Mouse (Mus musculus) liver, postnatal 0 days (tissue): Measurements from ENCODE around the gene Gmds. TPM values are rescaled to one million over a fixed set of nuclear protein-coding genes. Genes with fewer than 3 reads are reported as not detected.

Source experiments
- ATAC-seq: fragments of 200-750 bp; cut with Nextera tagmentation; 2 replicates; pipeline ENCODE4 v1.8.0; 2017; ENCODE audit warnings: mild to moderate bottlenecking, moderate library complexity
- DNase-seq: peaks from one replicate; pipeline ENCODE4 v3.0.0-alpha.2; 2016
- H3K27ac ChIP-seq: fragments of 300-500 bp; sonication (generic); 2 replicates; pipeline ENCODE4 v1.5.1; 2014; ENCODE audit warnings: antibody characterized with exemption, moderate library complexity, mild to moderate bottlenecking, low read depth
- H3K27me3 ChIP-seq: fragments of 300-500 bp; sonication (generic); 2 replicates; pipeline ENCODE4 v1.6.1; 2014; ENCODE audit warnings: low read length, control low read depth, mixed read lengths; ENCODE audit not compliant: insufficient read depth
- H3K36me3 ChIP-seq: fragments of 300-500 bp; sonication (generic); replicated peaks from 2 replicates; pipeline ENCODE4 v1.6.1; 2014; ENCODE audit warnings: mild to moderate bottlenecking, control low read depth, low read length, moderate library complexity, mixed read lengths; ENCODE audit not compliant: insufficient read depth
- H3K4me1 ChIP-seq: fragments of 300-500 bp; sonication (generic); 2 replicates; pipeline ENCODE4 v1.6.1; 2014; ENCODE audit warnings: antibody characterized with exemption, mild to moderate bottlenecking, control low read depth; ENCODE audit not compliant: insufficient read depth
- H3K4me2 ChIP-seq: fragments of 300-500 bp; sonication (generic); 2 replicates; pipeline ENCODE4 v1.6.1; 2014; ENCODE audit warnings: low read depth, mild to moderate bottlenecking, low read length, moderate library complexity, mixed read lengths
- H3K4me3 ChIP-seq: fragments of 300-500 bp; sonication (generic); 2 replicates; pipeline ENCODE4 v1.5.1; 2014; ENCODE audit warnings: low read depth, low read length
- H3K9ac ChIP-seq: fragments of 300-500 bp; sonication (generic); replicated peaks from 2 replicates; pipeline ENCODE4 v1.6.1; 2014; ENCODE audit warnings: mild to moderate bottlenecking, moderate library complexity
- H3K9me3 ChIP-seq: fragments of 300-500 bp; sonication (generic); 2 replicates; pipeline ENCODE4 v1.6.1; 2016; ENCODE audit warnings: mild to moderate bottlenecking, control low read depth, low read length, mixed read lengths
- CTCF ChIP-seq: sonication (generic); IDR thresholded peaks from 2 replicates; pipeline ENCODE4 v1.5.1; 2016; ENCODE audit warnings: antibody characterized with exemption, low read depth
- EP300 ChIP-seq: IDR thresholded peaks from 2 replicates; pipeline ENCODE4 v1.6.1; 2016; ENCODE audit warnings: antibody characterized with exemption, low read depth, mild to moderate bottlenecking
- WGBS: fragments of 180-500 bp; shearing (Covaris S2); extraction: QIAGEN DNeasy Blood & Tissue Kit; methylation state at CpG from one replicate; pipeline ENCODE4 v1.1.7; 2014; ENCODE audit not compliant: insufficient replicate concordance; 5-methylcytosine and 5-hydroxymethylcytosine counted together
- polyA plus RNA-seq: library from polyadenylated mRNA; unstranded; fragments of >200 nt; fragmentation: Nextera tagmentation; extraction: Ambion mirVana; gene quantifications from 2 replicates; pipeline ENCODE4 v1.2.1, GENCODE M21; 2015

Gene Gmds
- polyA plus RNA-seq, 1 experiment from 2014 or later, result 4.9 TPM

GRCm38 (mm10) chr13:31827160-31827559 lies 511.4 kb downstream of the Gmds start:
- H3K4me2 ChIP-seq, result no peak overlapping the region
- ATAC-seq (no peak), DNase-seq (no peak)
- no peak overlapping the region for H3K4me3 ChIP-seq
- H3K4me1 ChIP-seq, result no peaks in the 10 kb centered on the region
- TF ChIP-seq CTCF, result no peak
- TF ChIP-seq EP300, result no peak
- H3K27ac ChIP-seq, result no peak overlapping the region
- H3K9ac ChIP-seq, result no peak overlapping the region
- H3K36me3 ChIP-seq, result no peaks in the 10 kb centered on the region
- WGBS, result 77% methylated on average over 5 of the region's 5 CpGs
- H3K9me3 ChIP-seq, result no peaks in the 10 kb centered on the region
- no peaks in the 10 kb centered on the region for H3K27me3 ChIP-seq

GRCm38 (mm10) chr13:31825180-31825579 lies 513.4 kb downstream of the Gmds start:
- Histone ChIP-seq H3K9me3 (no peaks in the 10 kb centered on the region), H3K36me3 (no peaks in the 10 kb centered on the region), H3K4me3 (no peak overlapping the region), H3K27me3 (no peaks in the 10 kb centered on the region), H3K27ac (no peak overlapping the region), H3K4me2 (no peak overlapping the region), H3K9ac (no peak overlapping the region), H3K4me1 (0 out of 2 replicates have a peak, but pooled peaks cover 4% of the 10 kb centered on the region)
- no peak for TF ChIP-seq CTCF
- no peak for TF ChIP-seq EP300
- DNase-seq (no peak), ATAC-seq (no peak)
- WGBS, result 65% methylated on average over 1 of the region's 1 CpGs

- Histone ChIP-seq H3K4me2 (no peak overlapping the region), H3K4me3 (no peak overlapping the region), H3K27me3 (no peaks in the 10 kb centered on the region), H3K4me1 (0 out of 2 replicates have a peak, but pooled peaks cover 4% of the 10 kb centered on the region), H3K27ac (no peak overlapping the region), H3K9ac (no peak overlapping the region), H3K9me3 (no peaks in the 10 kb centered on the region), H3K36me3 (no peaks in the 10 kb centered on the region)
- WGBS, result 43% methylated on average over 5 of the region's 5 CpGs
- TF ChIP-seq EP300, result no peak
- TF ChIP-seq CTCF, result 0 out of 2 replicates have a peak, but pooled peaks have one; percentile 6
- ATAC-seq (no peak), DNase-seq (no peak)
These were observed 515.2 kb downstream of the Gmds start for GRCm38 (mm10) chr13:31823316-31823715.

DNA sequence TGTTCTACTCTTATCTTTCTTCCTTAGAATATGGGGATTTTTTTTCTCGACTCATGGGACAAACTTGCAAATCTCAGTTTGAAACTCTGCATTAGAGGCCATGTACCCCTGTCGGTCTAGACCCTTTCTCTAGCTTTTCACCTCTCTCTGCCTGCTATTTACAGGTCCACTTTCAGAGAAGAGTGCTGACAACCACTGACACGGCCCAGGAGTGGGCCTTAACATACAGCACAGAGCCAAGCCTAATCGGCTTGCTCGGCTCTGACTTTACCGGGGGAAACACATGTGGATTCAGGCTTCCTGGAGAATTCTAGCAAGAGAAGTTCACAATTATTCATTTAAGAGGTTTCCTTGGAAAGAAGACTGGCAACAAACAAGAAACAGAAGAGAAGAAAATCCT lies 517.5 kb downstream of the Gmds start:
- peak; percentile 10; the same call in 1 of the 2 replicates for ATAC-seq
- WGBS, result 34% methylated on average over 6 of the region's 6 CpGs
- H3K4me3 ChIP-seq, result peak overlapping the region; percentile 24; the same call in 1 of the 2 replicates

DNA sequence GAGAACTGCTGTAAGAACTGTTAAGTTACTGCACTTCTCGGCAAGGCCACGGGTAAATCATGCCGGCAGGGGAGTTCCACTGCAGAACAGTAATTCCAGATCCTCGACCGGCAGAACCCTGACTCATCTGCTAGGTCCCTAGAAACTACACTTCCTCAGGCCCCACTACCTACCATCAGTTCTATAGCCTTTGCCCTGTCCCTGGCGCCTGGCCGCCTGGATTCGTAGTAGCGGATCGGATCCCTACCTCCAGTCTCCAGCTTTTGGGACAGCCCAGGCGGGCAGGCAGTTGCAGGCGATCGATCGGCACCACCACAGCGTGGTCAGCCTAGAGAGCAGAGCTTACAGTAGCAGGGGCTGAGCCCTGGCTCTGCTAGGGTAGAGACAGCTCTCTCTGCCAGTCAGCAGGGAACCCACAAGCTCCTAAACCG lies 517.9 kb downstream of the Gmds start:
- peak; percentile 89 for ATAC-seq
- TF ChIP-seq EP300 (no peak), CTCF (no peak)
- Histone ChIP-seq H3K27ac (no peak overlapping the region), H3K4me3 (peak overlapping the region; percentile 24; the same call in 1 of the 2 replicates), H3K9ac (peak overlapping the region; percentile 58; the same call in 1 of the 2 replicates), H3K4me2 (peak overlapping the region; percentile 71), H3K9me3 (no peaks in the 10 kb centered on the region), H3K27me3 (peaks cover 2% of the 10 kb centered on the region; the same call in 1 of the 2 replicates), H3K36me3 (no peaks in the 10 kb centered on the region), H3K4me1 (0 out of 2 replicates have a peak, but pooled peaks cover 4% of the 10 kb centered on the region)
- 14% methylated on average over 16 of the region's 16 CpGs for WGBS
- peak; percentile 71 for DNase-seq

More for the DNA sequence above, 517.5 kb downstream of the Gmds start:
- Histone ChIP-seq H3K9me3 (no peaks in the 10 kb centered on the region), H3K4me1 (0 out of 2 replicates have a peak, but pooled peaks cover 4% of the 10 kb centered on the region), H3K4me2 (peak overlapping the region; percentile 71), H3K36me3 (no peaks in the 10 kb centered on the region), H3K27ac (no peak overlapping the region), H3K9ac (0 out of 2 replicates have a peak overlapping the region, but pooled peaks have one; percentile 58), H3K27me3 (no peaks in the 10 kb centered on the region)
- no peak for TF ChIP-seq CTCF
- TF ChIP-seq EP300, result no peak
- no peak for DNase-seq

DNA sequence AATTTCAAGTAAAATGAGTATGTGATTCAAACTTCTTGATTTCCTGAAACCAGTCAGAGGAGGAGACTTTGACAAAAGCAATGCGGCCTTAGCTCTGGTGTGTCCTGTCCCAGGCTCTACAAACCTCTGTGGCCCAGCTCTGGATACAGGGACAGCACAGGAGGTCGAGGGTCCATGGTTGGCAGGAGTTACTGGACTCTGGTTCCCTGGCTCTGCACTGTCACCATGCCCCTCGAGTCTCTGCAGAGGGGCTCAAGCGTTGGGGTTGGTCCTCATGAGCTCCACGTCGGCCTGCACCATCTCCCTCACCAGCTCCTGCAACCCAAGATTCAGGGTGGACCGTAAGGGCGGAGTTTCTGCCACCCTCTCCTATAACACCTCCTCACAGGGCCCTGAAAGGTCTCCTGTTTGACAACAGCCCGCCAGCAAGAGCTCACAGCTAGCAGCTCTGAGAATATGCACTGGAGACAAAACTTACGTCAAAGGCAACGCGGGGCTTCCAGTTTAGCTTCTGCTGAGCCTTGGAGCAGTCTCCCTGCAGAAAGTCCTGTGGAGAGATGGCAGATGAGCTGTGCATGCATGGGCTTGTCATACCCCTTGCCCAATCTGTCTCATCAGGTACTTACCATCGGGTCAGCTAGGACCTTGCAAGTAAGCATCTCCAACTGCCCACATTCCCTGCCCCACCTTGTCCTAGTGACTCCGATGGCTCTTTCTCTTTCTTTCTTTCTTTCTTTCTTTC lies 518.7 kb downstream of the Gmds start:
- Histone ChIP-seq H3K4me2 (no peak overlapping the region), H3K4me3 (no peak overlapping the region), H3K27me3 (peaks cover 7% of the 10 kb centered on the region; the same call in 1 of the 2 replicates), H3K36me3 (no peaks in the 10 kb centered on the region), H3K27ac (no peak overlapping the region), H3K4me1 (0 out of 2 replicates have a peak, but pooled peaks cover 4% of the 10 kb centered on the region), H3K9me3 (no peaks in the 10 kb centered on the region), H3K9ac (no peak overlapping the region)
- ATAC-seq (no peak), DNase-seq (no peak)
- WGBS, result 61% methylated on average over 14 of the region's 14 CpGs
- TF ChIP-seq CTCF (no peak), EP300 (no peak)
